Mouse (Mus musculus) C2C12 (cell line): ENCODE results near the gene Trpm2. TPM values are rescaled to one million over a fixed set of nuclear protein-coding genes. Genes with fewer than 3 reads are reported as not detected.

Source experiments
- H3K27me3 ChIP-seq: one replicate; pipeline ENCODE4 v1.6.1; 2011; ENCODE audit not compliant: control insufficient read depth, insufficient read depth, insufficient read length
- H3K36me3 ChIP-seq: one replicate; pipeline ENCODE4 v1.6.1; 2011; ENCODE audit not compliant: control insufficient read depth, insufficient read depth
- H3K4me3 ChIP-seq: one replicate; pipeline ENCODE4 v1.5.1; 2011; ENCODE audit warnings: mild to moderate bottlenecking, control low read depth; ENCODE audit not compliant: poor library complexity, insufficient read depth, severe bottlenecking
- H3K79me2 ChIP-seq: one replicate; pipeline ENCODE4 v1.6.1; 2011; ENCODE audit not compliant: control insufficient read depth, insufficient read depth
- H3K79me3 ChIP-seq: one replicate; pipeline ENCODE4 v1.6.1; 2011; ENCODE audit warnings: low read depth, control low read depth
- H3ac ChIP-seq: one replicate; pipeline ENCODE3; 2011; ENCODE audit warnings: low read depth; ENCODE audit not compliant: control insufficient read depth, insufficient read length
- CEBPB ChIP-seq: IDR thresholded peaks from one replicate; pipeline ENCODE4 v1.6.1; 2011; ENCODE audit warnings: low read depth, mild to moderate bottlenecking, control low read depth, moderate library complexity
- CTCF ChIP-seq: IDR thresholded peaks from one replicate; pipeline ENCODE4 v1.5.1; 2011; ENCODE audit not compliant: control insufficient read depth, insufficient read depth, insufficient read length
- FOSL1 ChIP-seq: IDR thresholded peaks from one replicate; pipeline ENCODE4 v1.8.0; 2011; ENCODE audit warnings: mild to moderate bottlenecking, low read length; ENCODE audit not compliant: poor library complexity, insufficient read depth, severe bottlenecking
- MAX ChIP-seq: IDR thresholded peaks from one replicate; pipeline ENCODE4 v1.6.1; 2011; ENCODE audit warnings: mild to moderate bottlenecking, control low read depth
- MYOD1 ChIP-seq: IDR thresholded peaks from one replicate; pipeline ENCODE4 v1.6.1; 2011; ENCODE audit warnings: low read depth; ENCODE audit not compliant: control insufficient read depth, insufficient read length
- MYOG ChIP-seq: IDR thresholded peaks from one replicate; pipeline ENCODE4 v1.6.1; 2011; ENCODE audit not compliant: control insufficient read depth, insufficient read length; ENCODE audit errors: extremely low read depth
- USF1 ChIP-seq: IDR thresholded peaks from one replicate; pipeline ENCODE4 v1.6.1; 2011; ENCODE audit warnings: low read depth, mild to moderate bottlenecking, control low read depth, moderate library complexity
- polyA plus RNA-seq: library from polyadenylated mRNA; unstranded; fragments of >200 nt; fragmentation: generic; extraction: Trizol; gene quantifications from one replicate; pipeline ENCODE4 v1.2.1, GENCODE M21; 2012; ENCODE audit warnings: missing spikeins

Trpm2 gene
- polyA plus RNA-seq, 1 experiment = 0.02 TPM

DNA sequence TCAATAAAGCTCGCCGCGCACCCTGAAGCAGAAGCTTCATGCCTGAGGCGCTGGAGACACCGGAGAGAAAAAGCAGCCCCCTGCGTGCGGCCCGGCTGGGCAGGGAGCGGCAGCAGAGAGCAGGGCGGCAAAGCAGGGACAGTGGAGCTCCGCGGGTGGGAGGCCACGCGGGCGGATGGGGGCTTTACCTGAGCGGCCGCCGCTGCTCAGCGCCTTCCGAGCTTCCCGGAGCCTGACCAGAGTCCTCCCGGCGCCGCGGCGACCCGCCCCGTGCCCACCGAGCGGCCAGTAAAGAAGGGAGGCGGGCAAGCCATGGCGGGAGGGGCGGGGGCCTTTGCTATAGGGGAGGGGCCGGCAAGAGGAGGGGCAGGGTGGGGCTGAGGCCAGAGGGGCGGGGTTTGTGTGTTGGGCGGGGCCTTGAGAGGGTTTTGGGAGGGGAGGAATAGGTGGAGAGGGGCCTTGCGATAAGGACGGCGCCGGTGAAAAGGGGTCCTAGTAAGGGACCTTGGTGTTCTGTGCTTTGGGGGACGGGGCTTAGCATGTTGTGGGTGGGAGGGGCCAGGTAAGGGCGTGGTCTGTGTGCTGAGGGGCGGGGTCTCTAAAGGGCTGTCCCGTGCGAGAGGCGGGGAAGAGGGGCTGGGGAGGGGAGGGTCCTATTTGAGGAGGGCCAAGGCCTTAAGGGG, 68.0 kb downstream of the Trpm2 start, which contains the start of gene Lrrc3:
Lrrc3 (minus strand) TSS at position 326 of the 683 bp plus-strand sequence.
- Histone ChIP-seq H3K4me3 (no peak within 1 kb of the TSS), H3K36me3 (no peaks in the 10 kb centered on the region), H3K27me3 (peaks cover 47% of the 10 kb centered on the region), H3ac (no peak within 1 kb of the TSS), H3K79me3 (no peaks in the 10 kb centered on the region), H3K79me2 (no peaks in the 10 kb centered on the region)
- TF ChIP-seq MAX = no peak
- no peak for TF ChIP-seq USF1
- no peak for TF ChIP-seq FOSL1
- TF ChIP-seq CTCF = no peak
- TF ChIP-seq CEBPB = no peak
- TF ChIP-seq MYOD1 = no peak
- no peak for TF ChIP-seq MYOG

DNA sequence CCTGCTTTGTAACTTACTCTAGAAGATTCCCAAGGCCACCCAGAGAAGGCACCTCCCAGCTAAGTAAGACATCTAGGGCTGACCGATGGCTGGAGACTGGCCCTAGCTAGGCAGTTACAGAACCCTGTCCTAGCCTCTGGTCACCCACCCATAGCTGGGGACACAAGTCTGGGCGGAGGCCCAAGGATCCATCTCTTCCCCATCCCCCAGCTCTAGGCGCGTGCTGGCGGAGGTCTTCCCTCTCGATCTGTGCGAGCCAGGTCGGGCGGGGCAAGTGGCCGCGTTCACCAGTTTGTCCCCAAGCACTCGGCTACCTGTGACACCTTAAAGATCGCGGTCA, 68.5 kb downstream of the Trpm2 start:
- Histone ChIP-seq H3K79me2 (no peaks in the 10 kb centered on the region), H3K79me3 (no peaks in the 10 kb centered on the region), H3K36me3 (no peaks in the 10 kb centered on the region), H3K4me3 (no peak overlapping the region), H3ac (no peak overlapping the region), H3K27me3 (peaks cover 52% of the 10 kb centered on the region)
- TF ChIP-seq MYOG = no peak
- TF ChIP-seq CEBPB = no peak
- TF ChIP-seq CTCF = no peak
- no peak for TF ChIP-seq MYOD1
- no peak for TF ChIP-seq FOSL1
- no peak for TF ChIP-seq MAX
- TF ChIP-seq USF1 = no peak

DNA sequence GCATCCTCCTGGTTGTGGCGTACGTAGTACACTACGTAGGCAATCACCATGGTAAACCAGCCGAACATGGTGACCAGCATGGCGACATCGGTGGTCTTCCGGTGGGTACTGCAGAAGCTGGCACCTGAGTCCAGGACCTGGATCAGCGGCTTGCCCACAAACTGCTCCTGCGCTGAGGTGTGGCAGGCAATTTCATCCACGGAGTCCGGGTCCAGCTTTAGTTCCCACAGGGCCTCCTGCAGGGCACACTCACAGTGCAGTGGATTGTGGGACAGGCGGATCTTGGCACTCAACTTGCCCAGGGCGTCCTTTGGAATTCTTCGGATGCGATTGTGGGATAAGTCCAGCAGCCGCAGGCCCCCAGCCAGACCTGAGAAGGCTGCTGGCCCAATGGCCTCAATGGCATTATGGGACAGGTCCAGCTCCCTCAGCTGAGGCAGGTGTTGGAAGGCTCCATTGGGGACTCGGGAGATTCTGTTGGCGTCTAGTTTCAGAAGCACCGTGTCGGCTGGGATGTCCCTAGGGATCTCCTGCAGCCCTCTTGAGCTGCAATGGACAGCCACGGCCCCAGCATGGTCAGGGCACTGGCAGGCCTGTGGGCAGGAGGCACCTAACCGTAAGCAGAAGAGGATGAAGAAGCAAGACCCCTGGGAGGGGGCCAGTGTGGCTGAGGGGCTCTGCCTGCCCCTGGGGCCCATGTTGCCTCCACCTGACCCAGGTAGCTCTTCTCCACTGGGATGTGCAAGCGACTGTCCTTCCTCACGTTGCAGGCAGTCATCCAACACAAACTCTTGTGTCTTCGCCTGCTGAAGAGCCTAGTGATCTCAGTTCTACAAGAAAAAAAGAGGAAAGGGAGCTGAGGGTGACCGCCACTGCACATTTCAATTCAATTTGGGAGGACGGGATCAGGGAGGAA, 69.2 kb downstream of the Trpm2 start:
- peaks cover 58% of the 10 kb centered on the region for H3K27me3 ChIP-seq
- H3K79me2 ChIP-seq = no peaks in the 10 kb centered on the region
- no peak overlapping the region for H3ac ChIP-seq
- TF ChIP-seq FOSL1 = no peak
- TF ChIP-seq CTCF = no peak
- TF ChIP-seq MYOD1 = no peak
- no peak for TF ChIP-seq USF1
- no peak for TF ChIP-seq CEBPB
- no peak for TF ChIP-seq MYOG
- no peak for TF ChIP-seq MAX
- no peak overlapping the region for H3K4me3 ChIP-seq
- H3K36me3 ChIP-seq = no peaks in the 10 kb centered on the region
- no peaks in the 10 kb centered on the region for H3K79me3 ChIP-seq

DNA sequence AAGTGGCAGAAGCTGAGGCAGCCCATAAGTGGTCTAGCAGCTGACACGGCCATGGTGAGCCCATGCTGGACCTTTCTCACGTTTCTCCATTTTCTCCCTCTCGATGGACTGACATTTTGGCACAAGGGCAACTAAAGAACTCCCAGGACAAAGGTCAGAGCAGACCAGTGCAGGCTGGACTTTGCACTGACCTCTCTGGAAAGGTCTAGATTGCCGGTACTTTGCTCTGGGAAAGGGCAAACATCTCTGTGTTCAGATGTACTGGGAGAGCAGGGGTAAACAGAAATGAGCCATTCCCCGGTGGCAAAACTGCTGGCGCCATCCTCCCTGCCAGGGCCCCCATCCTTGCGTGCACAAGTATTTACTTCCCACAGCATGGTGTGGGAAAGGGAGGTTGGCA, 70.2 kb downstream of the Trpm2 start:
- H3K4me3 ChIP-seq = no peak overlapping the region
- no peaks in the 10 kb centered on the region for H3K79me2 ChIP-seq
- H3K36me3 ChIP-seq = no peaks in the 10 kb centered on the region
- TF ChIP-seq FOSL1 (no peak), USF1 (no peak), MYOD1 (no peak), CEBPB (no peak)
- no peaks in the 10 kb centered on the region for H3K79me3 ChIP-seq
- no peak overlapping the region for H3ac ChIP-seq
- H3K27me3 ChIP-seq = peaks cover 66% of the 10 kb centered on the region

DNA sequence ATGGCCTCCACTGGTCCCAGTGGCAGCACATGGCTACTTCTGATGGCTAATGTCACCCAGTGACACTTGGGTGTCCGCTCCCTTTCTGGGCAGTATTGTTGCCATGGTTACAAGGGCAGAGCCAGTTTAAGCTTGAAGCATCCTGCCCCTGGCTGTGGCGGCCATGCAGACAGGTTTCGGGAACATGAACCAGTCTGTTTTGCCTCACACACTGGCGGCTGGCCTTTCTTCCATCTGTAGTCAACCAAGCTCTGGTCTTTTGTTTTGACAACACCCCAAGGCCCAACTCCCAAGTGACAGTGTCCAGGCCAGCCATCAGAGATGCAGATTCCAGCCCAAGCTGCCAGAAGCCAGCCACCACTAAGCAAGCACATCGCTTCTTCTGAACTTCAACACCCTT, 74.8 kb downstream of the Trpm2 start:
- Histone ChIP-seq H3K79me2 (no peaks in the 10 kb centered on the region), H3K4me3 (no peak overlapping the region), H3K36me3 (no peaks in the 10 kb centered on the region), H3K79me3 (no peaks in the 10 kb centered on the region), H3ac (no peak overlapping the region), H3K27me3 (peaks cover 67% of the 10 kb centered on the region)
- no peak for TF ChIP-seq USF1
- no peak for TF ChIP-seq FOSL1
- TF ChIP-seq MYOG = no peak
- no peak for TF ChIP-seq CEBPB
- no peak for TF ChIP-seq MYOD1
- no peak for TF ChIP-seq MAX
- TF ChIP-seq CTCF = no peak
